Mouse (Mus musculus) forebrain, embryonic 13.5 days (tissue): Measurements from ENCODE around the gene Ksr1. TPM values are rescaled to one million over a fixed set of nuclear protein-coding genes. Genes with fewer than 3 reads are reported as not detected.

Source experiments
- ATAC-seq: fragments of 200-750 bp; cut with Nextera tagmentation; 2 replicates; pipeline ENCODE4 v1.8.0; 2017
- H3K27ac ChIP-seq: fragments of 300-500 bp; sonication (generic); 2 replicates; pipeline ENCODE4 v1.5.1; 2015; ENCODE audit warnings: inconsistent platforms, mild to moderate bottlenecking, moderate library complexity
- H3K27me3 ChIP-seq: fragments of 300-500 bp; sonication (generic); 2 replicates; pipeline ENCODE4 v1.6.1; 2015; ENCODE audit warnings: mild to moderate bottlenecking, inconsistent platforms
- H3K36me3 ChIP-seq: fragments of 300-500 bp; sonication (generic); 2 replicates; pipeline ENCODE4 v1.6.1; 2015; ENCODE audit warnings: mild to moderate bottlenecking, inconsistent platforms; ENCODE audit not compliant: poor library complexity, severe bottlenecking
- H3K4me1 ChIP-seq: fragments of 300-500 bp; sonication (generic); 2 replicates; pipeline ENCODE4 v1.6.1; 2015; ENCODE audit warnings: inconsistent platforms
- H3K4me2 ChIP-seq: fragments of 300-500 bp; sonication (generic); 2 replicates; pipeline ENCODE4 v1.6.1; 2015; ENCODE audit warnings: inconsistent platforms, mild to moderate bottlenecking, moderate library complexity
- H3K4me3 ChIP-seq: fragments of 300-500 bp; sonication (generic); 2 replicates; pipeline ENCODE4 v1.5.1; 2015; ENCODE audit warnings: mild to moderate bottlenecking, inconsistent platforms
- H3K9ac ChIP-seq: fragments of 300-500 bp; sonication (generic); 2 replicates; pipeline ENCODE4 v1.6.1; 2015; ENCODE audit warnings: mild to moderate bottlenecking, inconsistent platforms
- H3K9me3 ChIP-seq: fragments of 300-500 bp; sonication (generic); replicated peaks from 2 replicates; pipeline ENCODE4 v1.6.1; 2016; ENCODE audit warnings: inconsistent platforms
- WGBS: fragments of 180-500 bp; shearing (Covaris S2); methylation state at CpG from one replicate; pipeline ENCODE4 v1.1.7; 2015; 5-methylcytosine and 5-hydroxymethylcytosine counted together
- polyA plus RNA-seq: library from polyadenylated mRNA; unstranded; fragments of >200 nt; fragmentation: Nextera tagmentation; extraction: Ambion mirVana; gene quantifications from 2 replicates; pipeline ENCODE4 v1.2.1, GENCODE M21; 2015

Ksr1 gene
- polyA plus RNA-seq, 1 experiment from 2014 or later, result 4.1 TPM

GRCm38 (mm10) chr11:79087731-79088311, 58.4 kb downstream of the Ksr1 start:
- Histone ChIP-seq H3K4me2 (no peak overlapping the region), H3K9me3 (no peaks in the 10 kb centered on the region), H3K36me3 (no peaks in the 10 kb centered on the region), H3K27me3 (no peaks in the 10 kb centered on the region), H3K27ac (no peak overlapping the region), H3K4me3 (no peak overlapping the region), H3K4me1 (peaks cover 18% of the 10 kb centered on the region), H3K9ac (no peak overlapping the region)
- ATAC-seq, result no peak
- WGBS, result 88% methylated on average over 4 of the region's 4 CpGs

DNA sequence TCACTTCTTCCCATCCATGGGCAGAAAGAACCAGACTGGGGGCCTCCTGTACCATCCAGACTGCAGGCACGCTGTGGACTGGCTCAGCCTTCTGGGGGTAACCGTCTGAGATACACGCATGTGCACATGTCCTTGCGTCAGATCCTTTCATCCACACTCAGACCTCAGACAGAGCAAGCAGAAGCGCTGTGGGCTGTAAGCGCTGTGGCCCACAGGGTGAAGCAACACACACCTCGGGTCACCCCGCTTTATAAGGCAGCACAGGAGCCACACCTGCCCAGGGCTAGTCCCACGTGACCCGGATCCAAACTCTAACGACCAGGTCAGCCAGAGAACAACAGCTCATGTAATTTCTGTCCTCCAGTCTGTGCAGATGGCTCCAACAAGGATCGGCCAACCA, 59.4 kb downstream of the Ksr1 start:
- Histone ChIP-seq H3K36me3 (no peaks in the 10 kb centered on the region), H3K27me3 (no peaks in the 10 kb centered on the region), H3K27ac (no peak overlapping the region), H3K9me3 (no peaks in the 10 kb centered on the region), H3K4me3 (no peak overlapping the region), H3K4me2 (no peak overlapping the region), H3K4me1 (peaks cover 18% of the 10 kb centered on the region), H3K9ac (no peak overlapping the region)
- whole genome bisulfite sequencing, result 94% methylated on average over 12 of the region's 12 CpGs
- no peak for ATAC-seq

- no peaks in the 10 kb centered on the region for H3K27me3 ChIP-seq
- no peaks in the 10 kb centered on the region for H3K9me3 ChIP-seq
- no peak overlapping the region for H3K27ac ChIP-seq
- H3K4me1 ChIP-seq, result peaks cover 18% of the 10 kb centered on the region
- no peak for ATAC-seq
- H3K9ac ChIP-seq, result no peak overlapping the region
- H3K4me3 ChIP-seq, result no peak overlapping the region
- no peaks in the 10 kb centered on the region for H3K36me3 ChIP-seq
- no peak overlapping the region for H3K4me2 ChIP-seq
- WGBS, result 75% methylated on average over 5 of the region's 5 CpGs
These were observed 61.1 kb downstream of the Ksr1 start for GRCm38 (mm10) chr11:79085059-79085458.

- Histone ChIP-seq H3K4me1 (peaks cover 9% of the 10 kb centered on the region), H3K36me3 (no peaks in the 10 kb centered on the region), H3K27ac (no peak overlapping the region), H3K4me3 (no peak overlapping the region), H3K9me3 (no peaks in the 10 kb centered on the region), H3K9ac (no peak overlapping the region), H3K4me2 (no peak overlapping the region), H3K27me3 (no peaks in the 10 kb centered on the region)
- 89% methylated on average over 11 of the region's 11 CpGs for WGBS
- no peak for ATAC-seq
These were observed 63.2 kb downstream of the Ksr1 start for GRCm38 (mm10) chr11:79083018-79083441.

DNA sequence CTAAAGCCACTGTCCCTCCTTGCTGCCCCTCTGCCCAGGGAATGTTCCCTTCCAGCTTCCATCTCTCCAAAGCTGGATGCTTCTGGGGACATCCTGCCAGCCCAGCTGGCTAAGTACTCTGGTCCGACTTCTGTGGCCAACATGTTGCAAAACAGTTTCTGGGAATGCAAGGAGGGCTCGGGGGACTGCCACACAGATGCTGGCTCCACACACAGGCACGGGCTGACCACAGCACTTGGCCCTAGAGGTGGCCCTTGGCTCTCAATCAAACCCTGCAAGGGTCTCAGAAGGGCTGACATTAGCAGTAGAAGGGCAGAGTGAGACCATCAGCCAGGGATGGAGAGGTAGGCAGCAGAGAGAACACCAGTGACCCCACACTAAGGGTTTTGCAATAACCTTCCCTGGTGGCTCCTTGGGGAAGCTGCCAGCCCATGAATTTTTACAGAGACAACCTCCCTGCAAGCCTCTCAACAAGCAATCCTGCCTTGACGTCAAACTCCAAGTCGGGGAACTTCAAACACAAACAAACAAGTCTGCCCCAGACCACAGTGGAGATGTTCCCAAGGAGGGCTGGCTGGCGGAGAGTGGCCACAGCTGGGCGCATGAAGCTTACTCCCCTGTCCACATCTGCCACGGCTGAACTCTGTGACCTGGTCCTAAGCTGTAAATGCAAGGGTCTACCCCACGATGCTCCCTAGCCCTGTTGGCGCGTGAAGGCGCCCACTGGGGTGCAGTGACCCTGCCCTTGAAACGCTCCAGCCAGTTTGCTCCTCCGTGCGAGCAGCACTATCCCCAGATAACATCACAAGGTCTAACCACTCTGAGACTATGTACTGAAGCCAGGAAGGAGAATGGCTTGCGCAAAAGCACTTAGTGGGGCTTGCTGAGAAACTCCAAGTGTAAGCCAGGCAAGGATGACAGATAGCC, 65.0 kb downstream of the Ksr1 start:
- Histone ChIP-seq H3K27me3 (no peaks in the 10 kb centered on the region), H3K4me3 (no peak overlapping the region), H3K36me3 (no peaks in the 10 kb centered on the region), H3K9me3 (no peaks in the 10 kb centered on the region), H3K9ac (no peak overlapping the region), H3K27ac (no peak overlapping the region), H3K4me2 (no peak overlapping the region), H3K4me1 (no peaks in the 10 kb centered on the region)
- WGBS, result 88% methylated on average over 16 of the region's 16 CpGs
- no peak for ATAC-seq

DNA sequence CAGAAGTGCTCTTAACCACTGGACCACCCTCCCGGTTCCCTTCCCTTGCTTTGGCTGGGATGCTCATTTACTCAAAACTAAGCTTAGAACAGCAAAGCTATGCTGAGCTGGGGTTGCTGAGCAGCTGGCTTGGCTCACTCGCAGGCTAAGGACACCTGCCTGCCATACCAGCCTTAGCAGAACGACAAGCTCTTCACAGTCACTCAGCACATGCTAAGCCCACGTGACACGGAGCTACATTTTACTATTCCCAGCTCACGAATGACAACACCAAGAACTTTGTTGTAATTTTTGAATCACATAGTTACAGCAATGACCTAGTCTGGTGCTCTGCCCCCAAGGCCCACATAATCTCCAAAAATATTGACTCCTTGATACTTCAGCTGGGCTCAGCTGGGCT, 66.1 kb downstream of the Ksr1 start:
- 85% methylated on average over 6 of the region's 6 CpGs for WGBS
- H3K9ac ChIP-seq, result no peak overlapping the region
- no peaks in the 10 kb centered on the region for H3K9me3 ChIP-seq
- H3K4me1 ChIP-seq, result no peaks in the 10 kb centered on the region
- no peak for ATAC-seq
- no peaks in the 10 kb centered on the region for H3K36me3 ChIP-seq
- no peak overlapping the region for H3K4me2 ChIP-seq
- no peak overlapping the region for H3K27ac ChIP-seq
- H3K27me3 ChIP-seq, result no peaks in the 10 kb centered on the region
- H3K4me3 ChIP-seq, result no peak overlapping the region

- Histone ChIP-seq H3K4me1 (no peaks in the 10 kb centered on the region), H3K9me3 (no peaks in the 10 kb centered on the region), H3K4me2 (no peak overlapping the region), H3K27ac (no peak overlapping the region), H3K36me3 (0 out of 2 replicates have a peak, but pooled peaks cover 8% of the 10 kb centered on the region), H3K9ac (no peak overlapping the region), H3K27me3 (no peaks in the 10 kb centered on the region), H3K4me3 (no peak overlapping the region)
- WGBS, result 87% methylated on average over 12 of the region's 12 CpGs
- ATAC-seq, result no peak
These were observed 69.7 kb downstream of the Ksr1 start for GRCm38 (mm10) chr11:79076484-79076883.

DNA sequence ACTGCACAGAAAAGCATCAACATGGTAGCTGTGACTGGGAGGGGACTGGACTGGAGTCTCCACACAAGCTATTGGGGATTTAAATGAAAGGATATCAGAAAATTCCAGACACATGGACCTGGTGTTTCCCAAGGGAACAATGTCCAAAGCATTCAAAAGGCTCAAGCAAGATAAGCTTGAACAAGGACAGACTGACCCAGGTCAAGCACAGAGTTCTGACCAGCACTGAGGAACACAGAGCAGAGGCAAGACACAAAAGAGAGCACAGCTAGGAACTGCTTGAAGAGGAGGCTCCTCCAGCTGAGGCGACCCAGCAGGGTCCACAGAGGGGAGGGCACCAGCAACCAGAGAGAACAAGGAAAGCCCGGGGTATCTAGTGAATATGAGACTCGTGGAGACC, 71.2 kb downstream of the Ksr1 start:
- H3K4me3 ChIP-seq, result no peak overlapping the region
- H3K36me3 ChIP-seq, result 0 out of 2 replicates have a peak, but pooled peaks cover 8% of the 10 kb centered on the region
- 53% methylated on average over 3 of the region's 3 CpGs for WGBS
- H3K9me3 ChIP-seq, result no peaks in the 10 kb centered on the region
- no peak overlapping the region for H3K4me2 ChIP-seq
- ATAC-seq, result no peak
- H3K9ac ChIP-seq, result no peak overlapping the region
- no peak overlapping the region for H3K27ac ChIP-seq
- H3K4me1 ChIP-seq, result peaks cover 3% of the 10 kb centered on the region; the same call in 1 of the 2 replicates
- no peaks in the 10 kb centered on the region for H3K27me3 ChIP-seq

DNA sequence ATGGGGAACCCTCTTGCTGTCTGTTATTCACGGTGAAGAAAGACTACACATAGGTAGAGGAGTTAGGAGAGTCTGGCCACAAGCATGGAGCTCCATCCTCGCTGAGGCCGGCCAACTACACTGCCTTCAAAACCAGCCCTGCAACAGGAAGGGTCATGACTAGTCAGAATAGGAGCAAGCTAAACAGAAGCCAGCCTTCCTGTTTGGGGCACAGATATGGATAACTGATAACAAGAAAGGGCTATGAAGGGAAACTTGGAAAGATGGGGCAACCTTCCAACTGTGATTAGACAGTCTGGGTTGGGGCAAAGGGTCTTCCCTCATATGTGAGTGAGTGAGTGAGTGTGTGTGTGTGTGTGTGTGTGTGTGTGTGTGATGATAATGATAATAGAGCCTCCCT, 71.6 kb downstream of the Ksr1 start:
- 92% methylated on average over 3 of the region's 3 CpGs for WGBS
- no peak for ATAC-seq
- Histone ChIP-seq H3K4me3 (no peak overlapping the region), H3K4me1 (peaks cover 8% of the 10 kb centered on the region; the same call in 1 of the 2 replicates), H3K9me3 (no peaks in the 10 kb centered on the region), H3K9ac (no peak overlapping the region), H3K36me3 (0 out of 2 replicates have a peak, but pooled peaks cover 8% of the 10 kb centered on the region), H3K4me2 (no peak overlapping the region), H3K27me3 (no peaks in the 10 kb centered on the region), H3K27ac (no peak overlapping the region)

DNA sequence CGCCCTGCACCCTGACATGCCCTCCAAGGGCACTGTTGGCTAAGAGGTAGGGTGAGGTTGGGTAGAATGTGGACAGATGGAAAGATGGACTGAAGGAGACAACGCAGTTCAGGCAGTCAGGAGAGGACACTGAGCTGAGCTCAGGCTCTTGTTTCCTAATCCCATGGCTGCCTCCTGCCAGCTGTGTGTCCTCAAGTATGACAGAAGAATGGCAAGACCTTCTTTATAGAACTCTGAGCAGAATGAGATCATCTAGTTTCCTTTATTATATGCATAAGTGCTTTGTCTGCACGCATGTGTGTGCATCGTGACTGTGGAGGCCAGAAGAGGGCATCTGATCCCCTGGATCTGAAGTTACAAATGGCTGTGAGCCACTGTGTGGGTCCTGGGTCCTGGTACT, 72.6 kb downstream of the Ksr1 start:
- Histone ChIP-seq H3K9me3 (no peaks in the 10 kb centered on the region), H3K4me3 (no peak overlapping the region), H3K4me1 (peaks cover 14% of the 10 kb centered on the region; the same call in 1 of the 2 replicates), H3K36me3 (0 out of 2 replicates have a peak, but pooled peaks cover 8% of the 10 kb centered on the region), H3K9ac (no peak overlapping the region), H3K27me3 (no peaks in the 10 kb centered on the region), H3K27ac (no peak overlapping the region), H3K4me2 (no peak overlapping the region)
- no peak for ATAC-seq
- WGBS, result 80% methylated on average over 4 of the region's 4 CpGs

- no peak overlapping the region for H3K27ac ChIP-seq
- H3K9me3 ChIP-seq, result no peaks in the 10 kb centered on the region
- no peak for ATAC-seq
These were observed 74.1 kb downstream of the Ksr1 start for GRCm38 (mm10) chr11:79072108-79072507.

More at GRCm38 (mm10) chr11:79072108-79072507, 74.1 kb downstream of the Ksr1 start:
- Histone ChIP-seq H3K9ac (no peak overlapping the region), H3K4me3 (no peak overlapping the region), H3K27me3 (no peaks in the 10 kb centered on the region), H3K36me3 (0 out of 2 replicates have a peak, but pooled peaks cover 8% of the 10 kb centered on the region), H3K4me2 (no peak overlapping the region), H3K4me1 (peaks cover 14% of the 10 kb centered on the region; the same call in 1 of the 2 replicates)
- WGBS, result 93% methylated on average over 8 of the region's 8 CpGs
